12 mouse cellular contexts compared by ENCODE assay signal in genomic region chr8:120001712-120002111, GRCm38 (mm10). TPM values are rescaled to one million over a fixed set of nuclear protein-coding genes. Genes with fewer than 3 reads are reported as not detected.
DNase-seq lines count a peak whose midpoint lies in the region; ATAC-seq and TF ChIP-seq lines count a peak whose summit lies in the region.
"Had no signal": no experiment of that assay in that cellular context is flagged by ENCODE, and none has a peak within 500 bp of the region (broad histone marks: within the 10 kb centered on the region; RNA-seq: fewer than 3 reads in every experiment).

No protein-coding gene starts in this region.

- H3K4me2 ChIP-seq in stomach, embryonic 14.5 days (replicated peaks; ENCODE audit: low read depth, low read length), result no peak overlapping the region
- H3K4me2 ChIP-seq in stomach, postnatal 0 days (replicated peaks; ENCODE audit: low read depth), result no peak overlapping the region
- H3K4me2 ChIP-seq in kidney, postnatal 0 days (ENCODE audit: low read length), result no peak overlapping the region
- no peak overlapping the region for H3K4me2 ChIP-seq in stomach, embryonic 15.5 days
- H3K4me2 ChIP-seq: embryonic facial prominence, embryonic 12.5 days; heart, embryonic 15.5 days; limb, embryonic 15.5 days; midbrain, embryonic 11.5 days had no signal

- no peak for ATAC-seq in stomach, embryonic 14.5 days (ENCODE audit: insufficient number of reproducible peaks, insufficient read depth, low FRiP score, low read depth)
- ATAC-seq in stomach, postnatal 0 days (ENCODE audit: low FRiP score, low TSS enrichment), result no peak
- peak; percentile 61 for ATAC-seq in kidney, postnatal 0 days (replicated peaks; ENCODE audit: low FRiP score, low read depth)
- ATAC-seq in stomach, embryonic 15.5 days (ENCODE audit: insufficient read depth, low FRiP score, low read depth), result no peak

- TF ChIP-seq EP300 in stomach, postnatal 0 days (optimal IDR thresholded peaks at IDR 0.05), result no peak

- H3K4me3 ChIP-seq in stomach, embryonic 14.5 days (ENCODE audit: low read depth, low read length), result no peak overlapping the region
- H3K4me3 ChIP-seq in stomach, postnatal 0 days (ENCODE audit: low read depth, low read length), result no peak overlapping the region
- H3K4me3 ChIP-seq in kidney, postnatal 0 days (replicated peaks; ENCODE audit: low read depth, low read length), result no peak overlapping the region
- no peak overlapping the region for H3K4me3 ChIP-seq in stomach, embryonic 15.5 days (replicated peaks)
- H3K4me3 ChIP-seq: embryonic facial prominence, embryonic 12.5 days; heart, embryonic 15.5 days; limb, embryonic 15.5 days had no signal

- H3K9ac ChIP-seq in stomach, embryonic 14.5 days (replicated peaks; ENCODE audit: low read depth, low read length), result no peak overlapping the region
- H3K9ac ChIP-seq in stomach, postnatal 0 days (ENCODE audit: low read length), result no peak overlapping the region
- H3K9ac ChIP-seq in kidney, postnatal 0 days (ENCODE audit: low read depth, low read length), result no peak overlapping the region
- H3K9ac ChIP-seq in stomach, embryonic 15.5 days, result no peak overlapping the region
- H3K9ac ChIP-seq: embryonic facial prominence, embryonic 12.5 days; heart, embryonic 15.5 days; limb, embryonic 15.5 days had no signal

- 57% methylated on average over 7 of the region's 7 CpGs for WGBS in stomach, embryonic 14.5 days
- WGBS in stomach, postnatal 0 days, result 52% methylated on average over 7 of the region's 7 CpGs
- WGBS in kidney, postnatal 0 days, result 33% methylated on average over 7 of the region's 7 CpGs
- 65% methylated on average over 7 of the region's 7 CpGs for WGBS in stomach, embryonic 15.5 days

- H3K36me3 ChIP-seq in stomach, embryonic 14.5 days (ENCODE audit: control insufficient read depth, insufficient read depth, low read length), result no peaks in the 10 kb centered on the region
- no peaks in the 10 kb centered on the region for H3K36me3 ChIP-seq in stomach, postnatal 0 days (ENCODE audit: control insufficient read depth, insufficient read depth, low read length)
- no peaks in the 10 kb centered on the region for H3K36me3 ChIP-seq in kidney, postnatal 0 days (ENCODE audit: insufficient read depth, low read length)
- H3K36me3 ChIP-seq in stomach, embryonic 15.5 days, result no peaks in the 10 kb centered on the region
- H3K36me3 ChIP-seq: embryonic facial prominence, embryonic 12.5 days; heart, embryonic 15.5 days; limb, embryonic 15.5 days had no signal

- no peaks in the 10 kb centered on the region for H3K27me3 ChIP-seq in stomach, embryonic 14.5 days (ENCODE audit: control insufficient read depth, insufficient read depth, low read length)
- H3K27me3 ChIP-seq in stomach, postnatal 0 days (ENCODE audit: control insufficient read depth, insufficient read depth, low read length), result no peaks in the 10 kb centered on the region
- no peaks in the 10 kb centered on the region; the same call in 1 of the 2 replicates for H3K27me3 ChIP-seq in kidney, postnatal 0 days (ENCODE audit: insufficient read depth, low read length)
- H3K27me3 ChIP-seq in stomach, embryonic 15.5 days (replicated peaks), result no peaks in the 10 kb centered on the region
- H3K27me3 ChIP-seq: embryonic facial prominence, embryonic 12.5 days; heart, embryonic 15.5 days; limb, embryonic 15.5 days had no signal

- peak overlapping the region; percentile 68; the same call in 1 of the 2 replicates for H3K27ac ChIP-seq in stomach, embryonic 14.5 days (ENCODE audit: low read length)
- no peak overlapping the region for H3K27ac ChIP-seq in stomach, postnatal 0 days (replicated peaks)
- 0 out of 2 replicates have a peak overlapping the region, but pooled peaks have one; percentile 25 for H3K27ac ChIP-seq in kidney, postnatal 0 days
- H3K27ac ChIP-seq in stomach, embryonic 15.5 days, result peak overlapping the region; percentile 67
- H3K27ac ChIP-seq: heart, embryonic 15.5 days had no signal

- DNase-seq in adrenal gland, adult (ENCODE audit: inconsistent age in 2 of 2, low spot score in 1 of 2), result peak; percentile 74 to 89
- DNase-seq in adrenal gland, postnatal 4 days (ENCODE audit: low spot score in 2 of 2), result no peak
- no peak for DNase-seq in stomach, postnatal 0 days (ENCODE audit: low spot score)
- DNase-seq in kidney, postnatal 0 days (ENCODE audit: low spot score), result peak; percentile 86
- DNase-seq in right cerebral cortex, postnatal 25 days, result no peak
- DNase-seq in right cerebral cortex, postnatal 14 days, result no peak

- peaks cover 34% of the 10 kb centered on the region for H3K4me1 ChIP-seq in stomach, embryonic 14.5 days (ENCODE audit: control insufficient read depth, insufficient read depth, low read length)
- no peaks in the 10 kb centered on the region for H3K4me1 ChIP-seq in stomach, postnatal 0 days (replicated peaks; ENCODE audit: control insufficient read depth, insufficient read depth)
- H3K4me1 ChIP-seq in kidney, postnatal 0 days (replicated peaks; ENCODE audit: insufficient read depth, low read length), result peaks cover 33% of the 10 kb centered on the region
- H3K4me1 ChIP-seq in stomach, embryonic 15.5 days, result peaks cover 37% of the 10 kb centered on the region

- H3K9me3 ChIP-seq in stomach, embryonic 14.5 days (ENCODE audit: control insufficient read depth, low read depth, low read length), result no peaks in the 10 kb centered on the region
- H3K9me3 ChIP-seq in stomach, postnatal 0 days (ENCODE audit: control insufficient read depth, low read length), result no peaks in the 10 kb centered on the region
- H3K9me3 ChIP-seq in kidney, postnatal 0 days (replicated peaks; ENCODE audit: low read length), result no peaks in the 10 kb centered on the region
- no peaks in the 10 kb centered on the region for H3K9me3 ChIP-seq in stomach, embryonic 15.5 days
- H3K9me3 ChIP-seq: embryonic facial prominence, embryonic 12.5 days; heart, embryonic 15.5 days; limb, embryonic 15.5 days had no signal

- TF ChIP-seq CTCF in stomach, postnatal 0 days (IDR thresholded peaks at IDR 0.05; ENCODE audit: low read depth), result no peak
- no peak for TF ChIP-seq CTCF in kidney, postnatal 0 days (IDR thresholded peaks at IDR 0.05; ENCODE audit: low read depth)

RNA-seq across cellular contexts. Expression of gene Crispld2, which starts 9.5 kb away (rescaled TPM):
- total RNA-seq in adrenal gland, postnatal 4 days (2021), result 10 to 100 TPM in 1 of 2 experiments, 1 to 10 TPM in 1; 9.9 to 11.7 TPM
- polyA plus RNA-seq in stomach, embryonic 14.5 days (2014; fragmentation: Nextera tagmentation; extraction: Ambion mirVana), result 28.0 and 29.1 TPM in 2 replicates
- polyA plus RNA-seq in stomach, postnatal 0 days (2015; fragmentation: Nextera tagmentation; extraction: Ambion mirVana), result 29.2 and 29.6 TPM in 2 replicates
- 12.2 and 12.7 TPM in 2 replicates for polyA plus RNA-seq in kidney, postnatal 0 days (2015; fragmentation: Nextera tagmentation; extraction: Ambion mirVana)
- polyA plus RNA-seq in stomach, embryonic 15.5 days (2015; fragmentation: Nextera tagmentation; extraction: Ambion mirVana), result 33.5 and 34.5 TPM in 2 replicates

Comparison
In these comparisons a context has a peak if more than half of its experiments do, and no peak if none do; other contexts are left out.
1. DNase-seq: peak in adrenal gland, adult (2 of 2) and kidney, postnatal 0 days (single experiment); none in adrenal gland, postnatal 4 days (0 of 2), stomach, postnatal 0 days (single experiment), right cerebral cortex, postnatal 25 days (single experiment) and right cerebral cortex, postnatal 14 days (single experiment).